Mouse (Mus musculus) megakaryocyte, adult 5-6 weeks (primary cell): ENCODE data around the gene Pdgfa. TPM values are rescaled to one million over a fixed set of nuclear protein-coding genes. Genes with fewer than 3 reads are reported as not detected.
A peak's percentile ranks its signal among the peaks of the same experiment; 100 is the strongest.

Experiments
- ATAC-seq: 2 replicates; pipeline ENCODE4 v1.8.0; 2016; ENCODE audit warnings: mild to moderate bottlenecking, inconsistent platforms; ENCODE audit not compliant: poor library complexity, severe bottlenecking
- total RNA-seq, 2 experiments: library from RNA; stranded (forward) in 1 of 2; stranded (reverse) in 1 of 2; fragments of 153-499, 151-499 nt in 1 of 2; fragments of 221-1000, 200-1000 nt in 1 of 2; gene quantifications; 2 replicates each; pipeline versions ENCODE4 v1.2.3 to v1.2.4; 2015 to 2017

The Pdgfa gene
- total RNA-seq, 2 experiments from 2014 or later = 0.07 to 0.13 TPM

GRCm38 (mm10) chr5:138995721-138996311 is 1.4 kb downstream of the Pdgfa start:
- peak; percentile 55 for ATAC-seq

- peak; percentile 57 for ATAC-seq
These were observed 2.1 kb downstream of the Pdgfa start for GRCm38 (mm10) chr5:138994786-138995720.

GRCm38 (mm10) chr5:138994108-138994785 is 2.9 kb downstream of the Pdgfa start:
- ATAC-seq = no peak

- no peak for ATAC-seq
These were observed 3.6 kb downstream of the Pdgfa start for GRCm38 (mm10) chr5:138993371-138994107.

- no peak for ATAC-seq
These were observed 4.4 kb downstream of the Pdgfa start for GRCm38 (mm10) chr5:138992611-138993370.

GRCm38 (mm10) chr5:138991734-138992133 is 5.4 kb downstream of the Pdgfa start:
- no peak for ATAC-seq

- ATAC-seq = no peak
These were observed 6.3 kb downstream of the Pdgfa start for GRCm38 (mm10) chr5:138990659-138991380.

GRCm38 (mm10) chr5:138989567-138989966 is 7.6 kb downstream of the Pdgfa start:
- no peak for ATAC-seq

- no peak for ATAC-seq
These were observed 8.4 kb downstream of the Pdgfa start for GRCm38 (mm10) chr5:138988764-138989163.

- ATAC-seq = no peak
These were observed 9.2 kb downstream of the Pdgfa start for GRCm38 (mm10) chr5:138987994-138988393.

GRCm38 (mm10) chr5:138981921-138982320 is 15.2 kb downstream of the Pdgfa start:
- ATAC-seq = no peak

GRCm38 (mm10) chr5:138980608-138981007 is 16.6 kb downstream of the Pdgfa start:
- ATAC-seq = no peak

GRCm38 (mm10) chr5:138979840-138980239 is 17.3 kb downstream of the Pdgfa start:
- no peak for ATAC-seq

- ATAC-seq = no peak
These were observed 19.4 kb downstream of the Pdgfa start for GRCm38 (mm10) chr5:138977759-138978158.

GRCm38 (mm10) chr5:138974911-138975485 is 22.2 kb downstream of the Pdgfa start:
- no peak for ATAC-seq

- ATAC-seq = no peak
These were observed 23.7 kb downstream of the Pdgfa start for GRCm38 (mm10) chr5:138973480-138973879.

GRCm38 (mm10) chr5:138971405-138971804 is 25.8 kb downstream of the Pdgfa start:
- ATAC-seq = no peak

- no peak for ATAC-seq
These were observed 27.1 kb downstream of the Pdgfa start for GRCm38 (mm10) chr5:138970056-138970490.
